ENCODE assay signal across 20 mouse cellular contexts in genomic region chr4:150452155-150452847, GRCm38 (mm10).
DNase-seq lines count a peak whose midpoint lies in the region; ATAC-seq lines count a peak whose summit lies in the region.
"Had no signal": no experiment of that assay in that cellular context is flagged by ENCODE, and none has a peak within 500 bp of the region (broad histone marks: within the 10 kb centered on the region; RNA-seq: fewer than 3 reads in every experiment).

No protein-coding gene starts in this region.

- no peaks in the 10 kb centered on the region for H3K9me3 ChIP-seq in heart, embryonic 13.5 days
- no peaks in the 10 kb centered on the region for H3K9me3 ChIP-seq in kidney, embryonic 15.5 days (replicated peaks)
- no peaks in the 10 kb centered on the region for H3K9me3 ChIP-seq in midbrain, embryonic 16.5 days (replicated peaks; ENCODE audit: control insufficient read depth, low read length, poor library complexity, severe bottlenecking)
- no peaks in the 10 kb centered on the region for H3K9me3 ChIP-seq in midbrain, embryonic 14.5 days (ENCODE audit: control insufficient read depth, low read length)
- no peaks in the 10 kb centered on the region for H3K9me3 ChIP-seq in liver, embryonic 12.5 days (replicated peaks)
- H3K9me3 ChIP-seq: embryonic facial prominence, embryonic 12.5 days; forebrain, embryonic 13.5 days; lung, embryonic 15.5 days had no signal

- H3K4me2 ChIP-seq in heart, embryonic 13.5 days, result no peak overlapping the region
- H3K4me2 ChIP-seq in kidney, embryonic 15.5 days, result no peak overlapping the region
- H3K4me2 ChIP-seq in midbrain, embryonic 16.5 days (ENCODE audit: low read length), result no peak overlapping the region
- H3K4me2 ChIP-seq in midbrain, embryonic 14.5 days (ENCODE audit: low read length), result no peak overlapping the region
- H3K4me2 ChIP-seq in liver, embryonic 12.5 days, result no peak overlapping the region
- H3K4me2 ChIP-seq: embryonic facial prominence, embryonic 12.5 days; forebrain, embryonic 13.5 days; lung, embryonic 15.5 days had no signal

- no peak overlapping the region; the same call in 1 of the 2 replicates for H3K27ac ChIP-seq in heart, embryonic 13.5 days (replicated peaks)
- H3K27ac ChIP-seq in kidney, embryonic 15.5 days, result peak overlapping the region; percentile 50; the same call in 1 of the 2 replicates
- H3K27ac ChIP-seq in midbrain, embryonic 16.5 days (ENCODE audit: low read length), result 0 out of 2 replicates have a peak overlapping the region, but pooled peaks have one; percentile 11
- no peak overlapping the region for H3K27ac ChIP-seq in midbrain, embryonic 14.5 days (replicated peaks; ENCODE audit: low read depth, low read length)
- H3K27ac ChIP-seq in liver, embryonic 12.5 days, result peak overlapping the region; percentile 45
- H3K27ac ChIP-seq: embryonic facial prominence, embryonic 12.5 days; forebrain, embryonic 13.5 days; left cerebral cortex, adult 2 months; lung, embryonic 15.5 days had no signal

- no peak for ATAC-seq in heart, embryonic 13.5 days (ENCODE audit: extremely low read depth, insufficient number of reproducible peaks, low FRiP score, low TSS enrichment)
- ATAC-seq in kidney, embryonic 15.5 days (replicated peaks; ENCODE audit: low FRiP score), result no peak
- no peak for ATAC-seq in midbrain, embryonic 16.5 days
- ATAC-seq in midbrain, embryonic 14.5 days (ENCODE audit: low FRiP score, low TSS enrichment), result no peak
- peak; percentile 67 for ATAC-seq in liver, embryonic 12.5 days
- ATAC-seq: forebrain, embryonic 13.5 days had no signal

- no peak overlapping the region for H3K4me3 ChIP-seq in heart, embryonic 13.5 days
- no peak overlapping the region for H3K4me3 ChIP-seq in kidney, embryonic 15.5 days (replicated peaks)
- H3K4me3 ChIP-seq in midbrain, embryonic 16.5 days (ENCODE audit: low read depth, low read length), result no peak overlapping the region
- no peak overlapping the region for H3K4me3 ChIP-seq in midbrain, embryonic 14.5 days (replicated peaks; ENCODE audit: low read depth, low read length)
- H3K4me3 ChIP-seq in liver, embryonic 12.5 days, result no peak overlapping the region
- H3K4me3 ChIP-seq: embryonic facial prominence, embryonic 12.5 days; erythroblast, embryonic 14.5 days; forebrain, embryonic 13.5 days; left cerebral cortex, adult 2 months; lung, embryonic 15.5 days had no signal

- 0 out of 2 replicates have a peak overlapping the region, but pooled peaks have one; percentile 3 for H3K9ac ChIP-seq in heart, embryonic 13.5 days
- H3K9ac ChIP-seq in kidney, embryonic 15.5 days, result no peak overlapping the region
- no peak overlapping the region for H3K9ac ChIP-seq in midbrain, embryonic 16.5 days (ENCODE audit: low read depth, low read length)
- H3K9ac ChIP-seq in midbrain, embryonic 14.5 days (replicated peaks; ENCODE audit: low read length), result no peak overlapping the region
- no peak overlapping the region for H3K9ac ChIP-seq in liver, embryonic 12.5 days
- H3K9ac ChIP-seq: embryonic facial prominence, embryonic 12.5 days; forebrain, embryonic 13.5 days; lung, embryonic 15.5 days had no signal

- H3K4me1 ChIP-seq in heart, embryonic 13.5 days, result peaks cover 88% of the 10 kb centered on the region
- peaks cover 42% of the 10 kb centered on the region for H3K4me1 ChIP-seq in kidney, embryonic 15.5 days
- H3K4me1 ChIP-seq in midbrain, embryonic 16.5 days (ENCODE audit: control insufficient read depth, insufficient read depth, low read length), result peaks cover 40% of the 10 kb centered on the region
- peaks cover 22% of the 10 kb centered on the region for H3K4me1 ChIP-seq in midbrain, embryonic 14.5 days (ENCODE audit: control insufficient read depth, insufficient read depth, low read length)
- H3K4me1 ChIP-seq in liver, embryonic 12.5 days, result peaks cover 88% of the 10 kb centered on the region

- no peak for DNase-seq in heart, postnatal 10 days
- DNase-seq in kidney, postnatal 10 days, result no peak
- no peak for DNase-seq in midbrain, embryonic 14.5 days
- no peak for DNase-seq in left cerebral cortex, adult 9 months (ENCODE audit: low spot score in 2 of 2)
- DNase-seq: adrenal gland, postnatal 14 days; cerebellum, adult 9-11 months; gastrocnemius, postnatal 14 days; heart, postnatal 14 days; kidney, postnatal 14 days; lung, postnatal 4 days; thymus, postnatal 25 days had no signal

- no peaks in the 10 kb centered on the region for H3K36me3 ChIP-seq in heart, embryonic 13.5 days
- no peaks in the 10 kb centered on the region for H3K36me3 ChIP-seq in kidney, embryonic 15.5 days
- no peaks in the 10 kb centered on the region for H3K36me3 ChIP-seq in midbrain, embryonic 16.5 days (ENCODE audit: control insufficient read depth, insufficient read depth, low read length)
- no peaks in the 10 kb centered on the region for H3K36me3 ChIP-seq in midbrain, embryonic 14.5 days (ENCODE audit: control insufficient read depth, insufficient read depth, low read length)
- H3K36me3 ChIP-seq in liver, embryonic 12.5 days, result no peaks in the 10 kb centered on the region
- H3K36me3 ChIP-seq: embryonic facial prominence, embryonic 12.5 days; lung, embryonic 15.5 days had no signal

- 74% methylated on average over 11 of the region's 11 CpGs for WGBS in heart, embryonic 13.5 days
- 74% methylated on average over 11 of the region's 11 CpGs for WGBS in kidney, embryonic 15.5 days
- WGBS in midbrain, embryonic 16.5 days, result 74% methylated on average over 11 of the region's 11 CpGs
- WGBS in midbrain, embryonic 14.5 days, result 73% methylated on average over 11 of the region's 11 CpGs
- WGBS in liver, embryonic 12.5 days (ENCODE audit: insufficient replicate concordance), result 70% methylated on average over 11 of the region's 11 CpGs

- no peaks in the 10 kb centered on the region for H3K27me3 ChIP-seq in heart, embryonic 13.5 days (replicated peaks)
- H3K27me3 ChIP-seq in kidney, embryonic 15.5 days, result no peaks in the 10 kb centered on the region
- H3K27me3 ChIP-seq in midbrain, embryonic 16.5 days (ENCODE audit: control insufficient read depth, insufficient read depth, low read depth, low read length), result no peaks in the 10 kb centered on the region
- no peaks in the 10 kb centered on the region for H3K27me3 ChIP-seq in midbrain, embryonic 14.5 days (ENCODE audit: control insufficient read depth, insufficient read depth, low read length)
- no peaks in the 10 kb centered on the region for H3K27me3 ChIP-seq in liver, embryonic 12.5 days (replicated peaks)
- H3K27me3 ChIP-seq: embryonic facial prominence, embryonic 12.5 days; forebrain, embryonic 13.5 days; lung, embryonic 15.5 days had no signal

- intact Hi-C loops in heart, postnatal 10 days (cut with DNase I), result no loop called here

Comparison
In these comparisons a context has a peak if more than half of its experiments do, and no peak if none do; other contexts are left out.
1. H3K27ac ChIP-seq: peak in kidney, embryonic 15.5 days (single experiment), midbrain, embryonic 16.5 days (single experiment) and liver, embryonic 12.5 days (single experiment); none in heart, embryonic 13.5 days (single experiment) and midbrain, embryonic 14.5 days (single experiment).